Mouse (Mus musculus): ENCODE data around the gene Tex35.

Gene Tex35

DNA sequence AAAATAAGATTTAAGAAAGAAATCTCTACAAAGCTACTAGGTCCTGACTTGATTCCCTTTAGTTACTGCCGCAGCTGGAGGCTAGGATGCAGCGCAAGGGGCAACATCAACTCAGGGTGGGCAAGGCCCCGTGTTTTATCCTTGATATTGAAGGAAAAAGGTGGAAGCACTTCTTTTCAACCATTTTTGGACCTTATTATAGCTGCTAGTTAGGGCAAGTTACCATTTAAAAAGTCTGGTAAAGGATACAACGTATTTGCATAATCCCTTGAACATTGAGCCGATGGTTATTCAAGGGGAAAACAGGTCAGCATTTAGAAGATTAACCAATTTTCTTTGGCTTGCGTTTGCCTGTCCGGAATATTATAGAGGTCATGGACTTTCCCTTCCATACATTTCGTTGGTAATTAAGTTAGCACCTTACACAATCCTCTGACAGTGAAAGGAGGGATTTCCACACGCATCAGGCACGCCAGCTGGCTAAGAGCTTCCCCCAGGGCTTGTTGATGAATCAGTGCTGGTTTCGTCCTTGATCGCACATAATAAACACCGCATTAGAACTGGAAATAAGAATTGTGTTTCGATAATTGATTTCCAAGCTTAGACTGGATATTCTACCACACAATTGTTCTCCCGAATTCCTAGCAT, 39.2 kb downstream of the Tex35 start:
- TF ChIP-seq GATA4 (IDR thresholded peaks at IDR 0.05; ENCODE audit: insufficient replicate concordance, low read length): no peak

DNA sequence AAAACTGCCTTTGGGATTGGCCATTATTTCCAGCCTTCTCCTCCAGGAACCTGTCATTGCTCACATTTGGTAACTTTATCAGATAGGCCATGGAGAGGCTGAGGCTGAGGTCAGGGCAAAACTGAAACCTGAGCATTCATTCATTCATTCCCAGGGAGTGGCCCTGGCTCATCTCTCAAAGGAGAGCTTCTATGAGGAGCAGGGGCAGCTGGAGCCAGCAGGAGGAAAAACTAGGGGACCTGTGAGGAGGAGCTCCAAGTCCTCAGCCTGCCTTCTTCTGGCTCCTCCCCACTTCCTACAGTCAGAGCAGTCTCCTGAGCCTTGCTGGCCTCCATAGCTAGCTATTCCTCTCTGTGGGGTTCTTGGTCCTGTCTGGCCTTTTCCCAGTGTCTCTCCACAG, 40.2 kb downstream of the Tex35 start:
- TF ChIP-seq GATA4 (IDR thresholded peaks at IDR 0.05; ENCODE audit: insufficient replicate concordance, low read length): no peak

DNA sequence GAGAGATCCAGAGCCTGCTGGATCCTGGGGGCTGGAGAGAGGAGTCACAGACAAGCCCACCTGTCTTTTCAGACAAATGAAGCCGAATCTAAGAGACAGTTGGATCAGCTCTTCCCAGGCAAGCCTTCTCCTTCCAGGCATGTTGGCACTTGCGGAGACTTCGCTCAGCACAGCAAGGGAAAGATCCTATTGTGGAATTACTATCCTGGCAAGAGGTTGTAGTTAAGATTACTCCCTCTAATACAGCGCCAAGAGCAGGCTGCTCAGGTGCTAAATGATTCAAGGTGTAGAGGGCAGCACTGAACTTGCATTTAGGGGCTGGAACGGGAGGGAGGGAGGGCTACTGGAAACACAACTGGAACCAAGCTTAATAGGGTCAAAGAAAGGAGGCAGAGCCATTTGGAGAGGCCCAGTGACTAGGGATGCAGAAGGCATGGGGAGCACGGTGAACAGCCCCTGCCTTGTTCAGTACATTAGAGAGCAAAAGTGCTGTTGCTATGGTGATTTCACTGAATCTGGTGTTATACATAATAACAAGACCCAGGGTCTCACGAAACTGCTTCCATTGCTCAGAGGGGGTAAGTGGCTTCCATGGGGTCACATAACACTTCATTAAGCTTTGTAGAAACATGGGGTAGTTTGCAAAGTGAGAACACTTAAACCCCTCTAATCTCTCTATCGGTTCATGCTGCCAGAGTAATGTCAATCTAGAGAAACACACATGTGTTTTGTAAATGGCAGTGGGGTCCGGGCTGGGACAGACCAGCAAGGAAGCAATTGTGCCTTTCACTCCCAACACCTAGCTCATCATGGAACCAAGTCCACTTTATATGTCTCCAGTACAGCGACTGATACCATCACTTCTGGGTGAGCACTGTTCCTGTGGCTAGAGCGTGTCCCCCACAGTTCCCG, 42.4 kb downstream of the Tex35 start:
- no peak for TF ChIP-seq GATA4 (IDR thresholded peaks at IDR 0.05; ENCODE audit: insufficient replicate concordance, low read length)

DNA sequence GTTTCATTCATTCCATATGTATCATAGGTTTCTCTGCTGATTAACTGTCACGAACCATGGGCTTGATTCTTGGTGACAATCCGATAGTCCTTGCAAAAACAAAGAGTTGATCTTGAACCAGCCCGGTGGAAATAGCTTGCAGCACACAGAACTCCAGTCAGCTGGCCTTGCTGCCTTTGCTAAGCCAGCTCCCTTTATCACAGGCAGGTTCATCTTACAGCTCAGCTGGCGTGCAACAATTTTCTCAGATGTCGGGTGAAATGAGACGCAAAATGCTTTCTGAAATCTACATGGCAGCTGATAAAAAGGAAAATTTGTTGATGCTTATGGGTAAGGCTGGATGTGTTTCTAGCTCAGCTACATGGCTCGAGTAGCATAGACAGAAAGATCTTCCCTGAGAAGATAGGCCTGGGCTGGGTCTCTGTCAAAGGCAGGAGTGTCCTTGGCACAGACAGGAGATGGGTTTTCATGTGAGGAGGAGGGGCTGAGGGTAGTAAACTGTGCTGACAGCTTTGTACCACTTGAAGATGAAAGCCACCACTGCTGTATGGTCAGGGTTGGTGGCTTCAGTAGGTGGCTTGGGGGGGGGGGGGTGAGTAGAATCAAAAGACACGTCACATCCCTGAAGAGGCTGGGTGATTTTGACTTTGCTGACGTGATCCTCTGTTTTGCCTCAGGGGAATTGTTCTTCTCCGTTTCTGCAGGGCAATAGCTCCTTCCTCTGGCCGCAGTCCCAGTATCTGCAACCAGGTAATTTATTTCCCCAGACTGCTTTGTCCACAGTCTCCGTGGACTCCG, 45.0 kb downstream of the Tex35 start:
- no peak for TF ChIP-seq GATA4 (IDR thresholded peaks at IDR 0.05; ENCODE audit: insufficient replicate concordance, low read length)

DNA sequence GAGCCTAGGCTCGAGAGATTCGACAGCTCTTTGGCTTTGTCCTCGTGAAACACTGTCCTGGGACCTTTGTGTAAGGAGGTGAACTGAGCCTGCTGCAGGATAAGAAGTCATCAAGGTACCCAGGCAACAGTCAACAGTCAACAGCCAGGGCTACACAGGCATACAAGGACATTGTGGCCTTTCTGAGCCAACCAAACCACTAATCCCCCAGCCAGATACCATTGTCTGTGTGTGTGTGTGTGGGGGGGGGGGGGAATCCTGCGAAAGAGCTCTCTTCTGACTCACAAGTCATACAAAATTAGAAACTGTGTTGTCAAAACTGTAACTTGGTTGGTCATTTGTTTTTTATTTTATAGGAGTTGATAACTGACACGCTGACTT, 46.0 kb downstream of the Tex35 start:
- no peak for TF ChIP-seq GATA4 (IDR thresholded peaks at IDR 0.05; ENCODE audit: insufficient replicate concordance, low read length)

DNA sequence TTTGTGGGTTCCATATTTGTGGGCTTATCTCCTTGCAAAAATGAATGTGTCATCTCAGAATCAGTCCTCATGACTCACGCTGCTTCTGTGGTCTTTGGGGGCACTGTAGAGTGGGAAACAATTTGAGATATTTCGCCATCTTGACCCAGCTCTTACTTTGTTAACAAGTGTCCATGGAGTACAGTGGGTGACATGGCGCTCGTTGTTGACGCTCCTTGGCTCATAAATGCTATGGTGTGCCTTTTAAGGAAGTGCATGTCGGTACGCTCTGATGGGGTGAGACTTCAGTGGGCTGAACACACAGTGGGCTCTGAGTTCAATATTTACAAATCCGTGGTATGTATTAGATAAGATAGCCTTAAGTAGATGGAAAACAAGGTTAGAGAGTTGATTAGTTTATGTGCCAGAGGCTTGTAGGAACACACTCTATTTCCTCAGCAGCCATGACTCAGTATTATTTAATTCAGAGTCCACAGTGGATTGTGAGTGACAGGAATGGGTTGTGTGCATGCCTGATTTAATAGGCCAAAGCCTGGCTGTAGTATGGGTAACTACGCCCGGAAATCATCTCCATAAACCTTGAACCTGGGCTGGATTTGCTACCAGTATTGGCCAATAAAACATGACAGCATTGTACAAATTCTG, 46.6 kb downstream of the Tex35 start:
- no peak for TF ChIP-seq GATA4 (IDR thresholded peaks at IDR 0.05; ENCODE audit: insufficient replicate concordance, low read length)

DNA sequence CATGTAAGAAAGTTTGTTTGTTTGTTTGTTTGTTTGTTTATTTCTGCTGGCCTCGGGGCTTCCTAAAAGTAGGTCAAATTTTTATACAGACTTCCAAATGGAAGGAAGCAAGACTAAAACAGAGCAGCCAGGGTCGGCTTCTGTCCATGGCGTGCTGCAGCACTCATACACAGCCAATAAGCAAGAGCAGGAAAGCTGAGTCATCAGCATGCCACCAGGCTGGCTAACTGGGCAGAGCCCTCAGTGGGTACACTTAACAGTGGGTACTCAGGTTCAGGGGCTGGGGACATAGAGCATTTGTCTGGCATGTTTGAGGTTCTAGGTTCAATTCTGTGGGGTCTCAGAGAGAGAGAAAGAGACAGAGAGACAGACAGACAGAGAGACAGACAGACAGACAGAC, 47.3 kb downstream of the Tex35 start:
- no peak for TF ChIP-seq GATA4 (IDR thresholded peaks at IDR 0.05; ENCODE audit: insufficient replicate concordance, low read length)

DNA sequence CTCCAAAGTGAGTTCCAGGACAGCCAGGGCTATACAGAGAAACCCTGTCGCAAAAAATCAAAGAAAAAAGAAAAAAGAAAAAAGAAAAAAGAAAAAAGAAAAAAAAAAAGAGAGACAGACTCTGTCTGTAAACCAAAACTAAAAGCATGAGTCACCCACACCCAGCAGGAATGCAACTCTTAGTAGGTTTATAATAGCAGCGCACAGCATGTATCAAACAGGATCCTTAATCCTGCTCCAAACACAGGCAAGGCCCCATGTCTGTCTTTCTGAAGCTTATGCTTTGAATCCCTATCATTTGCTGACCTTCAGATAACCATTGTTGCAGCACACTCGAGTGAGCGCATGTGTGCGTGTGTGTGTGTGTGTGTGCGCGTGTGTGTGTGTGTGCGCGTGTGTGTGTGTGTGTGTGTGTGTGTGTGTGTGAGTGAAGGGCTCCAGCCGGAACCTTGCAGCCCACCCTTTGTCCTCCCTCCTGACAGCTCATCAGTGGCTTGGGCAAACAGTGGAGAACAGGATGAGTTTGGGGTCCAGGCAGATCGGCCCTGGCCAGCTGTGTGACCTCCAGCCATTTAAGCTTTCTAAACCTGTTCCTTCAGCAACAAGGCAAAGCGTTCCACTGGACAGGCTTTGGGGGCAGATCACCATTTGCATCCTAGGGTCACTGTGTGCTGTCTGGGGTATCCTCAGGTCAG, 47.9 kb downstream of the Tex35 start:
- TF ChIP-seq GATA4 (IDR thresholded peaks at IDR 0.05; ENCODE audit: insufficient replicate concordance, low read length): no peak

DNA sequence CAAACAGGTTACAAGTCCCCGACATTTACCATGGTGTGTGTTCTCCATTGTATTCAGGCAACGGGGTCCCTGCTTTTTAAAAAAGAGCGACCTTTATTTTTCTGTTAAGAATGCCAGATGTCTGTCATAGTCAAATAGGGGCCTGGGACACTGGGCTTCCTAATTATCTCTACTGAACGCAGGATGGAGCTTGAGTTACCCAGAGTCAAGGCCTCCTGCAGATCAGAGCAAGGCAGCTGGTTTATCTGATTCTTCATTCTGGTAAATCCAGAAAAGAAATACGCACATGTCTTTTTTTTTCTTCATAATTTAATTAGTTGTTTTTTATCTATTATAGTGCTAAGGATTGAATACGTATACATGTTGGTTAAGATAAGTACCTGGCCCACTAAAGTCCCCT, 52.6 kb downstream of the Tex35 start:
- TF ChIP-seq GATA4 (IDR thresholded peaks at IDR 0.05; ENCODE audit: insufficient replicate concordance, low read length): no peak

DNA sequence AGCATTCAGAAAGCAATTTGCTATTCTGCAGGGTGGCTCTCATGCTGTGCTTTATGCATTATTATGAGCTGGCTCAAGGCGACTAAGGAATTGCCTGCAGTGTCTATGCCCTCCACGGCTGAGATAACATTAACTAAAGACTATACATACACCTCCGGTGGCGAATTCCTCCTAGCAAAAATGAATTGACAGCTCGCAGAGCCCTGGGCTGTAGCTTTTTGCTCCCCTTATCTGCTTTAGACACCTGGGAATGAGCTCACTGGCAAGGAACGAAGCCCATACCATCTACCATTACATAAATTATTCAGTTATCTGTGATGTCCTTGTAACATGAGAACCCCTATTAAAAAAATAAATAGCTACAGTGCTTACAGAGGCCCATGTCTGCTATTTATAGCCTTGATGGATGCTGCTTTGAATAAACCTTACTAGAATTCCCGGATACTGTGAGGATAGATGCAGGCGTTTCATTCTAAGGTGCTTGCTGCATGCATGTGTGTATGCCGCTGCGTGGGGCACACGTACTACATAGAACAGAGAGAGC, 53.1 kb downstream of the Tex35 start:
- no peak for TF ChIP-seq GATA4 (IDR thresholded peaks at IDR 0.05; ENCODE audit: insufficient replicate concordance, low read length)

DNA sequence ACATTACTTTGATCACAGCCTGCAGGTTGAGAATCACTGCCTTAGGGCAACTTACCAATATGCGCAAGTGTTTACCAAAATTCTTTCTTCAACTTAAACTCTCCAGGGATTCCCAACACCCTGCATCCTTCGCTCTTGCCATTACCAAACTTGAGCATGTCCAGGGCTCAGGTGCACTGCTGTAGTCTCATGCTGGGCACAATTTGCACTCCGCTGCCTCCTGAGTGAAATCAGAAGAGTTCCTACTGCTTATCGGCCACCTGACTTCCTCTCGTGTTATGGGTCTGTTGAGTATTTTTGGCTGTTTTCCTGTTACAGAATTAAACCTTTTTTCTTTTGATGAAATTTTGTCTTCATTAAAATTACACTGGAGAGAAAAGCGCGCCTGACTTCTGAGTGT, 53.8 kb downstream of the Tex35 start:
- no peak for TF ChIP-seq GATA4 (IDR thresholded peaks at IDR 0.05; ENCODE audit: insufficient replicate concordance, low read length)

DNA sequence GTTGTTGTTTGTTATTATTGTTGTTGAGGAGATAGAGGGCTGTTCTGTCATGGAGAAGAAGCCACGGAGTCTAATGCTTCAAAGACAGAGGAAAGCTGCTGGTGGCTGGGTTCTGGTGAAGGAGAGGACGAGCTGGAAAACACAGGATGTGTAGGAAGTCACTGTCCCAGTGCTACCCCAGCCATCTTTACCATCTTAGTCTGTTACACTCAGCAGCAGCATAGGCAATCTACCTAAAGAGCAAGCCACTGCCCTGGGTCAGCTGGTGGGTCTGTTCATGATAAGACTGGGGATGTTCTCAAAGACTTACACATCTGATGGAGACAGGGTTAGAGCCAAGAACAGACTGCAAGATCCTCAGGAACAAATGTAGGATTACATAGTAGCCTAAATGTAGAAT, 58.6 kb downstream of the Tex35 start:
- no peak for TF ChIP-seq GATA4 (IDR thresholded peaks at IDR 0.05; ENCODE audit: insufficient replicate concordance, low read length)
